Mouse (Mus musculus): ENCODE results near the gene Slc35e4. TPM values are rescaled to one million over a fixed set of nuclear protein-coding genes. Genes with fewer than 3 reads are reported as not detected.
"Not testable (repeated sequence)": the region's sequence is repeated elsewhere in the genome, so short reads cannot be mapped to it uniquely, and the experiment has no call there.

The Slc35e4 gene
- 1.1 TPM in 2 replicates for polyA plus RNA-seq (2012; ENCODE audit: insufficient read depth, insufficient read length, missing spikeins)

DNA sequence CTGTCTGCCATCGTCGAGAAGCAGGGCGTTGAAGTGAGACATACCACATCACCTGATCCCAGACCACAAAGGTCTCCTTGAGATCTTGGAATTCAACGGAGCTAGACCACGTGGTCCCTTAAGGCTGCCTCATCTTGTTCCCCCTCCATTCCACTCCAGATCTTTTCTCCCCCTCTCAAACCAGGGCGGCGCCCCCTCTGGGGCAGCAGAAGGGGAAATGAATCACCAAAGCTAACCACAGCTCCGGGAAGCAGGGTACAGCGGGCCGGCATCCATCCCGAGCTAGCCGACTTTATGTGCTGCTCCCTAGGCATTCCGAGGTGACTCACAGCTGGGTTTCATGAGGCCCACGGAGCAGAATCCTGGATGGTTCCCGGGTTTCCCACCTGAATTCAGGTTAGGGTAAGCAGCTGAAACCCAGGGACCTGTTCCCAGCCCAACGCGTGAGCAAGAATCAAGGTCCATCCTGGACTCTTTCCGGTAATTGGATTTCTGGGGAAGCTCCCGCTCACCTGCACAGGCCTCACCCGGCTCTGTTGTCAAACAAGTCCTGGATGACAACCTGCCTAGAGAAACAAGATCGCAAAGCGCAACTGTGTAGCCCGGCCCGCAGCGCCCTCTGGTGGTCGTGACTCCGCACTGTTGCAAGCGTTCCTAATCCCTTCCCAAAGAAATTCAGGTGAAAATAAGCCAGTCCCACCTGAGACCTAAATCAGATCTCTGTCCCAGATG, at the start of gene Slc35e4:
Slc35e4 (minus strand) TSS at position 556 of the 732 bp plus-strand sequence.
- Histone ChIP-seq H3K4me3 (ENCODE audit: insufficient read depth, low read depth, low read length) (peak within 1 kb of the TSS; percentile 66), H3K27ac (replicated peaks; ENCODE audit: low read depth, low read length) (peak within 1 kb of the TSS; percentile 48), H3K4me1 (ENCODE audit: control insufficient read depth, insufficient read depth, insufficient read length, low read length) (no peaks in the 10 kb centered on the region; the same call in none of the 2 replicates)

DNA sequence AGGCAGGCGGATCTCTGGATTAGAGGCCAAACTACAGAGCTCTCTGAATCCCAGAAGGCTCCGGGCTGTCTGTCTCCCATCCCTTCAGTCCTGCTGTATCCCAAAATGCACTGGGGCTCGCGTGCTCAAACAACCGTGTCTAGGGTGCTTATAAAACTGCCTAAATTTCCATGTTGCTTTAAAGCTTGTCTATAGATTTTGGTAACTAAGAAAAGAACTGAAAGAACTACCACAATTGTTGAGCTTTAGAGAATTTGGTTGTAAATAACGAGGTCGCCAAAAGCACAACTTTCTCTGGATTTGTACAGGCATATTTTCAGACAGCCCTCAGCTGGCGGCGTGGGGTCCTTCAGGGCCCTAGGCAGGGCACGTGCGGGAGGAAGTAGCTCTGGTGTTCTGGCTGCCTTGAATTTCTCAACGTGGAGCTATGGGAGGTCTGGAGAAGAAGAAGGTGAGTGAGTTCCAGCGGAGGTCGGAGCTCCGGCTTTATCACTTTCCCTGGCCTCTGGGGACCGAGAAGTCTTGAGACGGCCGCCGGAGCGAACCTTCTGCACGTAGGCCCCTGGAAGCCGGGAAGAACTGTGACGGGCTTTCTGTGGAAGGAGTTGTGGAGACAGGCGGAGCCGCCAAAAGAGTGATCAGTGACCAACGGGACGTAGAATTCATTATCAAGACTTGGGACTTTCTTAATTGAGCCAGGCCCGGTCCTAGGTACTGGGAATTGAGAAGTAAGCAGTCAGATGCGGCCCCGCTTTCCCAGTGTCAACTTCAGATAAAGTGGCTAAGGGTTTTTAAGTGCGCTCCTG, 49.3 kb upstream of the Slc35e4 start, which contains the start of gene Pes1:
Pes1 (plus strand) TSS at position 366 of the 806 bp plus-strand sequence.
- peak within 1 kb of the TSS; percentile 85 for H3K27ac ChIP-seq (replicated peaks; ENCODE audit: low read depth, low read length)
- H3K4me3 ChIP-seq (ENCODE audit: insufficient read depth, low read depth, low read length): peak within 1 kb of the TSS; percentile 84
- H3K4me1 ChIP-seq (ENCODE audit: control insufficient read depth, insufficient read depth, insufficient read length, low read length): peaks cover 7% of the 10 kb centered on the region; the same call in 1 of the 2 replicates

DNA sequence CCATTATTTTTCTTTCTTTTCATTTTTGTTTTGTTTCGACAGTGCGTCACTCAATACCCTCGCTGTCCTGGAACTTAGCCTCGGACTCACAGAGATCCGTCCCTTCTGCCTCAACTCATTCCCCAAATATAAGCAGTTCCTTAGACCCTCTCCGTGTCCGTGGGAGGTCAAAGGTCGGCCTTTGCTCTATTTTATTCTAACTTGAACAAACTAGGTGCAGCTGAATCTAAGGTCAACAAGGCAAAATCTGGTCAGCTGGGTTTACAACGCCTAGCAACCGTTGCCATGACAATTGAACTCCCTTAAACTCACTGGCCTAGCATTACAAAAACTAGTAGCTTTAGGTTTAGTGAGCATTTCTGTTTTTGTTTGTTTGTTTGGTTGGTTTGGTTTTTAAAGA, 48.7 kb upstream of the Slc35e4 start:
- Histone ChIP-seq H3K4me1 (ENCODE audit: control insufficient read depth, insufficient read depth, insufficient read length, low read length) (peaks cover 7% of the 10 kb centered on the region; the same call in 1 of the 2 replicates), H3K4me3 (ENCODE audit: insufficient read depth, low read depth, low read length) (peak overlapping the region; percentile 51), H3K27ac (replicated peaks; ENCODE audit: low read depth, low read length) (peak overlapping the region; percentile 54)

DNA sequence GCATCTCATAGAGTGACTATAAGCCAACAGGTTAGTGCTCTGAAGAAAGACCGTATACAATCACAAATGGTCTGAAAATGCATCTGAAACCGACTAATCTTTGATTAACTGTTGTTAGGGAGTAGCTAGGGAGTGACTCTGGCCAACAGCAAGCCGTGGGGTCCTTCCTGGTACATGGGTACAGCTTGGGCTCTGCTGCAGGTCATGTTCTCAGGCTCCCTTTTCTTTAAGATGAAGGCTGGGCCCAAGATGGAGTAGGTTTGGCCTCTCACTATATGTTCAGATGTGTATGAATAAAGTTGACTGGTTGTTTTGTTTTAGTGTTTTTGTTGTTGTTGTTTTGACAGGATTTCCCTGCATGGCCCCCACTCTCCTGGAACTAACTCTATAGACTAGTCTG, 47.3 kb upstream of the Slc35e4 start:
- Histone ChIP-seq H3K4me1 (ENCODE audit: control insufficient read depth, insufficient read depth, insufficient read length, low read length) (peaks cover 7% of the 10 kb centered on the region; the same call in 1 of the 2 replicates), H3K27ac (replicated peaks; ENCODE audit: low read depth, low read length) (no peak overlapping the region), H3K4me3 (ENCODE audit: insufficient read depth, low read depth, low read length) (no peak overlapping the region)

DNA sequence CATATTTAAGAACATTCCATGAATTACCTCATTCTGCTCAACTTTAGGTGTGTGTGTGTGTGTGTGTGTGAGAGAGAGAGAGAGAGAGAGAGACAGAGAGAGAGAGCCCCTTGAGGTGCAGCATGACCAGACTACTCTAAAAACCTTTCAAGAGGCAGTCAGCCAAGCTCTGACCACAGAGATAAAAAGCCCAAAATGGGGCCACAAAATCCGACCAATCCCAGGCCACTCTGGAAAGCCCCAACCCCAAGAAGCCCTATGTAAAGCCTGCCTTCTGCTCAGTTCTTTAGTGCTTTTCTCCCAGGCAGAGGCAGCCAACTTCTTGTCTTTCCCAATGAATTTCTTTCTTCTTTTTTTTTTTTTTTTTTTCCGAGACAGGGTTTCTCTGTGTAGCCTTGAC, 46.4 kb upstream of the Slc35e4 start:
- Histone ChIP-seq H3K27ac (replicated peaks; ENCODE audit: low read depth, low read length) (no peak overlapping the region), H3K4me1 (ENCODE audit: control insufficient read depth, insufficient read depth, insufficient read length, low read length) (peaks cover 5% of the 10 kb centered on the region; the same call in 1 of the 2 replicates), H3K4me3 (ENCODE audit: insufficient read depth, low read depth, low read length) (no peak overlapping the region)

DNA sequence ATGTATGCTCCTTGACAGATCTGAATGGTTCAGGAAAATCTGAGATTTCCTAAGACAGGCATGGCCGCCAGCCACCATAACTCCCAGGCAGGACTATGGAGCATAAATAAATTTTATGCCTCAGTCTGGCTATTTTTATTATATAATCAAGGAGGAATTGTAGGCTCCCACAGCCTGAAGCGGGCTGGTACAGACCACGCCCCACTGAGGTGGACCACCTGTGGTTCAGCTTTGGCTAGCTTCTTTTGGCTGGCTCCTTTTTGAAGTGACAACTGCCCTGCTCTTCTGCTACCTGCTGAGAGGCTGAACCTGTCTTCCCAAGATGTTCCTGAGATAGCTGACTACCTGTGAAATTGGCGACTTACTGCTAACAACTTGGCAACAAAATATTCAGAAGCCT, 40.9 kb upstream of the Slc35e4 start:
- H3K4me3 ChIP-seq (ENCODE audit: insufficient read depth, low read depth, low read length); H3K4me1 ChIP-seq (ENCODE audit: control insufficient read depth, insufficient read depth, insufficient read length, low read length); H3K27ac ChIP-seq (replicated peaks; ENCODE audit: low read depth, low read length): not testable (repeated sequence)

DNA sequence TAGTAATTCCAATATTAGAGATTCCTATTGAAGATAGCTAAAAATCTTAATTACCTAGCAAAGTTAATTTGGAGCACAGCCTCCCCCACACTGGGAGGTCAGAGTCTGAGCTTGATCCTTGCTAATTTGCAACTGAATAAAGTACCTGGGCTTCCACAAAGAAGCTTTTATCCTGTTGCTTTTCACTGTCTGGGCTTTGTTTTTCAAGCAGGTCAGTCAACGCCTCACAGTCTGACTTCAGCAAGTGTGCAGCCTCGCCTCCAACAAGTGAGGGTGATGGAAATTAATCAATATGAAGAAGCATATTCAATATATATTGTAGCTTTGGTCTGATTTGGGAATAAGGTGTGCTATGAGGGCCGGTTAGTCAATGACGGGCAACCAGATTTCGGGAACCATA, 40.4 kb upstream of the Slc35e4 start:
- not testable (repeated sequence) for H3K4me3 ChIP-seq (ENCODE audit: insufficient read depth, low read depth, low read length); H3K27ac ChIP-seq (replicated peaks; ENCODE audit: low read depth, low read length); H3K4me1 ChIP-seq (ENCODE audit: control insufficient read depth, insufficient read depth, insufficient read length, low read length)

DNA sequence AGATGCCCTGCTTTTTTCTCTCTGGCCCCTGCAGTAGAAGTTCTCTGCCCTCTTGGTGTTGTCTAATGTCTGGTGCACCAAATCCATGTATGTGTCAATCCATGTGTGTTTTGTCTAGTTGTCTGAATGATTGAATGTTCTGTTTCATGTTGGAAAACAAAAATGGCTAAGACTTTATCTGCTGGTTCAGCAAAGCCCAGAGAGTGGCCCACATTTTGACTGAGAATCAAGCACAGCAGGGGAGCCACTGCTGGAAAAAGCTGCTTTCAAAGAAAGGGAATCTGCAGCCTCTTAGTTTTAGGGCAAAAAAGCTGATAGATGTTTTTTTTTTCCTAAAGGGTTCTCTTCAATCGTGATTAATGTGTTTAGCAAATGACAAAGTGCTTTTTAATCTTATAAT, 31.9 kb upstream of the Slc35e4 start:
- H3K27ac ChIP-seq (replicated peaks; ENCODE audit: low read depth, low read length): no peak overlapping the region
- no peaks in the 10 kb centered on the region for H3K4me1 ChIP-seq (ENCODE audit: control insufficient read depth, insufficient read depth, insufficient read length, low read length)
- H3K4me3 ChIP-seq (ENCODE audit: insufficient read depth, low read depth, low read length): no peak overlapping the region

DNA sequence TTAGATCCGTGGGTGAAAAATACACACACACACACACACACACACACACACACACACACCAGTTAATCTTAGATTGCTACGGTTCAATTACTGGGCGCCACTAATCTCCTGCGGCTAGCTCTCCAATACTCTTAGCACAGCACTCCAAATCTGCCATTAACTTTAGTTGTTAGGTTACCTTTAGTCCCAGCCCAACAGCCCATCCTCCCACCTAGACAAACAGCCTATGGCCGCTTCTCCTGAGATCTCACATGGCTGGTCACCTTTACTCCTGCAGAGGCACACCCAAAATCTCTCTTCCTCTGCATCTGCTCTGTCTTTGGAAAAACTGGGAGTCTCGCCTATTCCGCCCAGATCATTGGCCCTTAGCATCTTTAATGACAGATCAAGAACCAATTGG, 26.9 kb upstream of the Slc35e4 start:
- Histone ChIP-seq H3K27ac (replicated peaks; ENCODE audit: low read depth, low read length) (no peak overlapping the region), H3K4me3 (ENCODE audit: insufficient read depth, low read depth, low read length) (no peak overlapping the region), H3K4me1 (ENCODE audit: control insufficient read depth, insufficient read depth, insufficient read length, low read length) (no peaks in the 10 kb centered on the region)

DNA sequence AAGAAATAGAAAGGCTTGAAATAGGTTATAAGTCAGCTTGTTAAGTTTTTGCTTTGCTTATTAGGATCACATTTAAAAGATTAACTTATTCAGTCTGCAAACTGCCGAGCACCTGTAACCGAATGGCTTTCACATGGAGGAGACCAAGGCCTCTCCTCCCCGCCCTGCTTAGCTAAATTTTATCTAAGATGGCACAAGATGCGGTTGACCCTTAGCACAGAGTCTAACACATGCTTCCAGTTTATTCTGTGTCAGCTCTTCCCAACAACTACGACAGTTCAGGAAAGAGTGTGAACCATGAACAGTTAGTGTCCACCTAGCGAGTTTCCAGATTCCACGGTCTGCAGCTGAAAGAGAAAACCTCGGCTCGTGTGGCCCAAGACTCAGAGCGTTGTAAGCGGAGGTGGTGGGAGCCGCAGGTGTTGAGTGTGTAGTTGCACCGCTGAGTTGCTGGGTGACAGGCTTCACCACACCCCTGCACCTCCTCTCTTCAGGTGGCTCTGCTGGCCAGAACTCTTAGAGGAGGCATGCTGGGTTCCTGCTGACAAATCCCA, 22.9 kb upstream of the Slc35e4 start:
- Histone ChIP-seq H3K4me3 (ENCODE audit: insufficient read depth, low read depth, low read length) (no peak overlapping the region), H3K27ac (replicated peaks; ENCODE audit: low read depth, low read length) (no peak overlapping the region), H3K4me1 (ENCODE audit: control insufficient read depth, insufficient read depth, insufficient read length, low read length) (no peaks in the 10 kb centered on the region)

DNA sequence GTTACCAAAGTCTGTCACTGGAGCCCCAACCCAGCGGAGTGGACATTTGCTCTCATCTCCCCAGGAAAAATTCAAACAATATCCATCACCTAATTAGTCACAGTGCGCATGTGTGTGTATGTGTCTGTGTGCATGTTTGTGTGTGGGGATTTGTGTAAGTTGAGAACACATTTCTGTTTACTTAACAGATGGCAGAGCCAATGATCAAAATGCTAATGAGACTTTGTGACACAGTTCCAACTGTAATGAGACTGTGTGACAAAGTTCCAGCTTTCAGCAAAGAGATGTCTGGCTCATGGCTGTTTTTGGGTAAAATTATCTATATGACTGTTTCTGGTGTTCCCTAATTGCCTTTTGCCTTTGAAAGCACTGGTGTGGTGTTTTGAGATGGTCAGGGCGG, 21.9 kb upstream of the Slc35e4 start:
- no peak overlapping the region for H3K4me3 ChIP-seq (ENCODE audit: insufficient read depth, low read depth, low read length)
- H3K4me1 ChIP-seq (ENCODE audit: control insufficient read depth, insufficient read depth, insufficient read length, low read length): no peaks in the 10 kb centered on the region
- no peak overlapping the region for H3K27ac ChIP-seq (replicated peaks; ENCODE audit: low read depth, low read length)

DNA sequence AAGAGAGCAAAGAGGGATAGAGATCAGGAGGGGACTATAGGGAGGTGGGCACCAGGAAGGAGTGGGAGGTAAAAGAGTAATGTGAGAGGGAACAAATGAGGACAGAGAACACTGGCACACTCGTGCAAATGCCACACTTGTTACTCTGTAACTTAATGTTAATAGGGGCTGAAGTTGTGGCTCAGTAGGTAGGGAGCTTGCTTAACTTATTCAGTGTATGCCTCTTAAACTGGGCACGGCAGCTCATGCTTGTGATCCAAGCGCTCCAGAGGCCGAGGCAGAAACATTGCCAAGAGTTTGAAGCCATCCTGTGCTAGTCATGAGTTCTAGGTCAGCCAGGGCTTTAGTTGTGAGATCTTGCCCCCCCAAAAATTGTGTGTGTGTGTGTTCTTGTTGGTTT, 20.7 kb upstream of the Slc35e4 start:
- Histone ChIP-seq H3K4me3 (ENCODE audit: insufficient read depth, low read depth, low read length) (no peak overlapping the region), H3K27ac (replicated peaks; ENCODE audit: low read depth, low read length) (no peak overlapping the region), H3K4me1 (ENCODE audit: control insufficient read depth, insufficient read depth, insufficient read length, low read length) (peaks cover 3% of the 10 kb centered on the region; the same call in 1 of the 2 replicates)

DNA sequence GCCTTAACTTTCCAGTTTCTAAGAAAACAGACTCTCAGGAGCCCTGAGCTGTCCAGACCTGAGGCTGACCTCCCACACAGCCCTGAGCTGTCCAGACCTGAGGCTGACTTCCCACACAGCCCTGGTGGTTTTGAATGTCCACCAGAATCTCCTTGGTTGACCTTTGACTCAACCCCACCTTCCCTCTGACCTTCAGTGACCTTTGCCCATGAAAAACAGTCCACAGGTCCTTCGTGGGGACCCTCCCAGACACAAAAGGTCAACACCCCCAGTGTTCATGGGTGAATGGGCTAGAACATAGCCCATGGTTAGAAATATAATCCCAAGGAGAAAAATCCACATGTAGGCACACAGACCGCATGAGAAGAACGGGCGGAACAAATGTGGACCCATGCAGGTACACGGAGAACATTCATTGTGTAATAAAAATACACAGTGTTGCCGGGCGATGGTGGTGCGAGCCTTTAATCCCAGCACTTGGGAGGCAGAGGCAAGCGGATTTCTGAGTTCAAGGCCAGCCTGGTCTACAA, 19.4 kb upstream of the Slc35e4 start:
- peaks cover 3% of the 10 kb centered on the region; the same call in 1 of the 2 replicates for H3K4me1 ChIP-seq (ENCODE audit: control insufficient read depth, insufficient read depth, insufficient read length, low read length)
- H3K27ac ChIP-seq (replicated peaks; ENCODE audit: low read depth, low read length): no peak overlapping the region
- no peak overlapping the region for H3K4me3 ChIP-seq (ENCODE audit: insufficient read depth, low read depth, low read length)

DNA sequence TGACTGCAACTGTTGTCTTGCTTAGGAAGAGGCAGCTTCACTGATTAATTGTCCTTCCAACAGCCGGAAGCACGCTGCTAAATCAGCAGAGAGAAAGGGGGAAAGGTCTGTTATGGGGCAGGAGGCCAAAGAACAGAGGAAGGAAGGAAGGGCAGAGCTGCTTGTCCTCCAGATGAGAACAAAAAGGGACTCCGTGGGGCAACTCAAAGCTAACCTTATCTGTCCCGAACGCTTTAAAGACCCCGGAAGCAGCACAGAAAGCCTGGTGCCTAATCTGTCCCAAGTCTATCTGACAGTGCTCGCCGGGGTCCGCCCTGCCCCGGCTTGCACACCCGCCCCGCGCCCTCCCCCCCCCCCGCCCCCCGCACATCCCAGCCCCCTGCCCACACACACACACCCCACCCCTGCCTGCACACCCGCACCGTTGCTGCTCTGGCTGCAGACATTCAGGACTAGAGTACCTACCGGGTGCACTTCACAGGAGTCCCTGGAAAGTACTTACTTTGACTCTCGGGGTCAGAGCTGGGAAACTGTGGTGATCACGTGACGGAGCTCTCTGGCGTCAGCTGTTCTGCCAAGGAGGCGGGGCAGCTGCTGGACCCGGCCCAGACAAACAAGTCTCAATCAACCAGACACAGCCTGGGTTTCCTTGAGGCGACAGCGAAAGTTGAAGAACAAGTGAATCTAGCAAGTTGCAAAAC, 17.2 kb upstream of the Slc35e4 start, which contains the start of gene Tcn2:
Tcn2 (minus strand) TSS at position 649 of the 701 bp plus-strand sequence.
- Histone ChIP-seq H3K4me3 (ENCODE audit: insufficient read depth, low read depth, low read length) (peak within 1 kb of the TSS; percentile 51), H3K27ac (replicated peaks; ENCODE audit: low read depth, low read length) (no peak within 1 kb of the TSS; the same call in 1 of the 2 replicates), H3K4me1 (ENCODE audit: control insufficient read depth, insufficient read depth, insufficient read length, low read length) (peaks cover 3% of the 10 kb centered on the region; the same call in 1 of the 2 replicates)

Measured in brown adipose tissue, adult 24 weeks (tissue).